Mouse (Mus musculus): ENCODE data around the gene Veph1.

Gene Veph1

GRCm38 (mm10) chr3:66221243-66221611 lies 75.4 kb downstream of the Veph1 start:
- DNase-seq, result peak; percentile 76

- DNase-seq, result peak; percentile 79
Observed at GRCm38 (mm10) chr3:66220554-66221242, 75.9 kb downstream of the Veph1 start.

- DNase-seq, result peak; percentile 71
Observed at GRCm38 (mm10) chr3:66219655-66220191, 76.9 kb downstream of the Veph1 start, which contains the start of gene Ptx3. Gene Ptx3, plus strand, starts transcription at chr3:66219910.

- peak; percentile 50 for DNase-seq
Observed at GRCm38 (mm10) chr3:66215759-66216158, 80.9 kb downstream of the Veph1 start.

GRCm38 (mm10) chr3:66213524-66213923 lies 83.1 kb downstream of the Veph1 start:
- no peak for DNase-seq

GRCm38 (mm10) chr3:66208836-66209573 lies 87.6 kb downstream of the Veph1 start:
- no peak for DNase-seq

GRCm38 (mm10) chr3:66193910-66194562 lies 102.6 kb downstream of the Veph1 start:
- no peak for DNase-seq

- no peak for DNase-seq
Observed at GRCm38 (mm10) chr3:66179647-66180046, 117.0 kb downstream of the Veph1 start.

- no peak for DNase-seq
Observed at GRCm38 (mm10) chr3:66172907-66173306, 123.7 kb downstream of the Veph1 start.

- DNase-seq, result peak; percentile 39
Observed at GRCm38 (mm10) chr3:66169873-66170538, 126.6 kb downstream of the Veph1 start.

- peak; percentile 75 for DNase-seq
Observed at GRCm38 (mm10) chr3:66166606-66167290, 129.9 kb downstream of the Veph1 start.

- DNase-seq, result no peak
Observed at GRCm38 (mm10) chr3:66165026-66165425, 131.6 kb downstream of the Veph1 start.

GRCm38 (mm10) chr3:66164585-66164984 lies 132.1 kb downstream of the Veph1 start:
- no peak for DNase-seq

GRCm38 (mm10) chr3:66162612-66163011 lies 134.0 kb downstream of the Veph1 start:
- no peak for DNase-seq

- no peak for DNase-seq
Observed at GRCm38 (mm10) chr3:66157947-66158346, 138.7 kb downstream of the Veph1 start.

GRCm38 (mm10) chr3:66137601-66138000 lies 159.0 kb downstream of the Veph1 start:
- DNase-seq, result peak; percentile 26

- no peak for DNase-seq
Observed at GRCm38 (mm10) chr3:66131264-66131950, 165.2 kb downstream of the Veph1 start.

- no peak for DNase-seq
Observed at GRCm38 (mm10) chr3:66129689-66130088, 166.9 kb downstream of the Veph1 start.

GRCm38 (mm10) chr3:66105493-66105892 lies 191.1 kb downstream of the Veph1 start:
- peak; percentile 54 for DNase-seq

GRCm38 (mm10) chr3:66102599-66102932 lies 194.1 kb downstream of the Veph1 start:
- no peak for DNase-seq

GRCm38 (mm10) chr3:66101809-66102598 lies 194.6 kb downstream of the Veph1 start:
- no peak for DNase-seq
